8 mouse cellular contexts compared by ENCODE assay signal in the genomic region with DNA sequence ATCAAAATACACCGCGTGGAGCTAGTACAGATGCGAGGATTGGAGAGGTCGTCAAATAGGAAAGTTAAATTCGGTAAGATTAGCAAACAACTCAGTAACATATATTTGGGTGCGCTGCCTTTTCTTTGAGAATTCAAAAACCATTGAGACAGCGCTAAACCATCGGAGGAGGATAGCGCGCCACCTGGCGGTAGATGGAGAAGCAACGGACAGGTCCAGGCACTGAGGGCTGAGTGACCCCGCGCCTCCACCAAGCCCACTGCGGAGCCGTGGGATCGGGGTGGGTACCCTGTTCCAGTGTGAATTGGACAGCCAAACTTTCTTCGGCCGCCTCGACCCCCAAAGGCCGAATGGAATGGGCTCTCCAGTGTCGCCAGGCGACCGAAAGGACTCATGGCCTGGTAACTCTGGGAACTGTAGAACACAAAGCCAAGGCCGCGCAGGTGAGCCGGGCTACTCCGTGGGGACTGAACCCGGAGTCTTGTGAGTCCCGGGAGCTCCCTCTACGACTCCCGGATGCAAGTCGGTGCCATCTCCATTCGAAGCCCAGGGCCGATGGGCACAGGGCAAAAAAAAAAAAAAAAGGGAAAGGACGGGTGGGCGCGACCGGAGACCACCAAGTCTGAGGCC. TPM values are rescaled to one million over a fixed set of nuclear protein-coding genes. Genes with fewer than 3 reads are reported as not detected.
DNase-seq lines count a peak whose midpoint lies in the region; ATAC-seq and TF ChIP-seq lines count a peak whose summit lies in the region.

No protein-coding gene starts in this region.

- WGBS in forebrain, embryonic 10.5 days: 3% methylated on average over 39 of the region's 39 CpGs
- WGBS in heart, embryonic 15.5 days: 2% methylated on average over 38 of the region's 39 CpGs
- 4% methylated on average over 39 of the region's 39 CpGs for WGBS in liver, embryonic 13.5 days (ENCODE audit: insufficient replicate concordance)
- 4% methylated on average over 39 of the region's 39 CpGs for WGBS in neural tube, embryonic 13.5 days
- 5% methylated on average over 39 of the region's 39 CpGs for WGBS in stomach, postnatal 0 days

- peak; percentile 90 for TF ChIP-seq CTCF in stomach, postnatal 0 days (IDR thresholded peaks at IDR 0.05; ENCODE audit: low read depth)

- ATAC-seq in heart, embryonic 15.5 days (replicated peaks; ENCODE audit: insufficient number of reproducible peaks, insufficient read depth, low FRiP score, low read depth): 0 out of 2 replicates have a peak, but pooled peaks have one; percentile 44
- ATAC-seq in liver, embryonic 13.5 days (ENCODE audit: low read depth): no peak
- ATAC-seq in neural tube, embryonic 13.5 days (ENCODE audit: low read depth): peak; percentile 80
- ATAC-seq in stomach, postnatal 0 days (ENCODE audit: low FRiP score, low TSS enrichment): peak; percentile 70

- peak overlapping the region; percentile 81 for H3K4me2 ChIP-seq in heart, embryonic 15.5 days
- peak overlapping the region; percentile 47 for H3K4me2 ChIP-seq in liver, embryonic 13.5 days
- H3K4me2 ChIP-seq in neural tube, embryonic 13.5 days: peak overlapping the region; percentile 83
- peak overlapping the region; percentile 58 for H3K4me2 ChIP-seq in stomach, postnatal 0 days (replicated peaks; ENCODE audit: low read depth)

- peak overlapping the region; percentile 82 for H3K27ac ChIP-seq in forebrain, embryonic 10.5 days
- no peak overlapping the region for H3K27ac ChIP-seq in heart, embryonic 15.5 days
- no peak overlapping the region for H3K27ac ChIP-seq in liver, embryonic 13.5 days
- no peak overlapping the region for H3K27ac ChIP-seq in neural tube, embryonic 13.5 days (replicated peaks)
- H3K27ac ChIP-seq in stomach, postnatal 0 days (replicated peaks): no peak overlapping the region

- no peaks in the 10 kb centered on the region for H3K9me3 ChIP-seq in forebrain, embryonic 10.5 days
- no peaks in the 10 kb centered on the region for H3K9me3 ChIP-seq in heart, embryonic 15.5 days (replicated peaks)
- H3K9me3 ChIP-seq in liver, embryonic 13.5 days (replicated peaks): no peaks in the 10 kb centered on the region
- no peaks in the 10 kb centered on the region for H3K9me3 ChIP-seq in neural tube, embryonic 13.5 days
- H3K9me3 ChIP-seq in stomach, postnatal 0 days (ENCODE audit: control insufficient read depth, low read length): no peaks in the 10 kb centered on the region

- peak overlapping the region; percentile 56 for H3K9ac ChIP-seq in heart, embryonic 15.5 days
- no peak overlapping the region for H3K9ac ChIP-seq in liver, embryonic 13.5 days
- H3K9ac ChIP-seq in neural tube, embryonic 13.5 days: peak overlapping the region; percentile 84
- 0 out of 2 replicates have a peak overlapping the region, but pooled peaks have one; percentile 35 for H3K9ac ChIP-seq in stomach, postnatal 0 days (ENCODE audit: low read length)

- peak overlapping the region; percentile 59 for H3K4me3 ChIP-seq in forebrain, embryonic 10.5 days
- H3K4me3 ChIP-seq in heart, embryonic 15.5 days: peak overlapping the region; percentile 56
- H3K4me3 ChIP-seq in liver, embryonic 13.5 days (replicated peaks): peak overlapping the region; percentile 39
- peak overlapping the region; percentile 58 for H3K4me3 ChIP-seq in neural tube, embryonic 13.5 days
- H3K4me3 ChIP-seq in stomach, postnatal 0 days (ENCODE audit: low read depth, low read length): peak overlapping the region; percentile 38

- peak; percentile 89 for DNase-seq in CD4-positive, CD25-positive, alpha-beta regulatory T cell, adult 2 months (ENCODE audit: low read depth, low spot score)
- DNase-seq in brain, embryonic 18.5 days (ENCODE audit: low read depth, low spot score): peak; percentile 46
- DNase-seq in forebrain, embryonic 10.5 days (ENCODE audit: extremely low spot score, low spot score): peak; percentile 88
- DNase-seq in kidney, postnatal 25 days: peak; percentile 77 to 93
- peak; percentile 35 for DNase-seq in liver, embryonic 13.5 days
- DNase-seq in stomach, postnatal 0 days (ENCODE audit: low spot score): peak; percentile 80

- H3K36me3 ChIP-seq in forebrain, embryonic 10.5 days (replicated peaks): peaks cover 17% of the 10 kb centered on the region
- no peaks in the 10 kb centered on the region for H3K36me3 ChIP-seq in heart, embryonic 15.5 days
- no peaks in the 10 kb centered on the region for H3K36me3 ChIP-seq in liver, embryonic 13.5 days
- H3K36me3 ChIP-seq in neural tube, embryonic 13.5 days: no peaks in the 10 kb centered on the region
- H3K36me3 ChIP-seq in stomach, postnatal 0 days (ENCODE audit: control insufficient read depth, insufficient read depth, low read length): no peaks in the 10 kb centered on the region

- no peak for TF ChIP-seq EP300 in stomach, postnatal 0 days (optimal IDR thresholded peaks at IDR 0.05)

- H3K4me1 ChIP-seq in forebrain, embryonic 10.5 days: peaks cover 27% of the 10 kb centered on the region
- peaks cover 17% of the 10 kb centered on the region for H3K4me1 ChIP-seq in heart, embryonic 15.5 days (replicated peaks)
- H3K4me1 ChIP-seq in liver, embryonic 13.5 days (replicated peaks): peaks cover 4% of the 10 kb centered on the region
- H3K4me1 ChIP-seq in neural tube, embryonic 13.5 days (replicated peaks): peaks cover 26% of the 10 kb centered on the region
- H3K4me1 ChIP-seq in stomach, postnatal 0 days (replicated peaks; ENCODE audit: control insufficient read depth, insufficient read depth): no peaks in the 10 kb centered on the region

- H3K27me3 ChIP-seq in forebrain, embryonic 10.5 days (ENCODE audit: poor library complexity, severe bottlenecking): peaks cover 50% of the 10 kb centered on the region
- H3K27me3 ChIP-seq in heart, embryonic 15.5 days: peaks cover 54% of the 10 kb centered on the region
- H3K27me3 ChIP-seq in liver, embryonic 13.5 days: peaks cover 43% of the 10 kb centered on the region
- peaks cover 40% of the 10 kb centered on the region for H3K27me3 ChIP-seq in neural tube, embryonic 13.5 days
- H3K27me3 ChIP-seq in stomach, postnatal 0 days (ENCODE audit: control insufficient read depth, insufficient read depth, low read length): peaks cover 5% of the 10 kb centered on the region

RNA-seq across cellular contexts. Expression of gene Col26a1, which starts 1.5 kb away (rescaled TPM):
- 48.6 and 48.9 TPM in 2 replicates for polyA plus RNA-seq in forebrain, embryonic 10.5 days (2016; fragmentation: Nextera tagmentation; extraction: Ambion mirVana)
- 13.9 and 19.7 TPM in 2 replicates for polyA plus RNA-seq in heart, embryonic 15.5 days (2015; fragmentation: Nextera tagmentation; extraction: Ambion mirVana)
- 1.3 and 1.8 TPM in 2 replicates for polyA plus RNA-seq in liver, embryonic 13.5 days (2015; fragmentation: Nextera tagmentation; extraction: Ambion mirVana)
- polyA plus RNA-seq in neural tube, embryonic 13.5 days (2015; fragmentation: Nextera tagmentation; extraction: Ambion mirVana): 45.3 and 47.2 TPM in 2 replicates
- 2.9 and 3.5 TPM in 2 replicates for polyA plus RNA-seq in stomach, postnatal 0 days (2015; fragmentation: Nextera tagmentation; extraction: Ambion mirVana)

RNA-seq across cellular contexts. Expression of gene Ift22, which starts 26.5 kb away (rescaled TPM):
- polyA plus RNA-seq in forebrain, embryonic 10.5 days (2016; fragmentation: Nextera tagmentation; extraction: Ambion mirVana): 107 and 113 TPM in 2 replicates
- polyA plus RNA-seq in heart, embryonic 15.5 days (2015; fragmentation: Nextera tagmentation; extraction: Ambion mirVana): 34.3 and 40.6 TPM in 2 replicates
- 13.3 and 13.7 TPM in 2 replicates for polyA plus RNA-seq in liver, embryonic 13.5 days (2015; fragmentation: Nextera tagmentation; extraction: Ambion mirVana)
- polyA plus RNA-seq in neural tube, embryonic 13.5 days (2015; fragmentation: Nextera tagmentation; extraction: Ambion mirVana): 112 and 124 TPM in 2 replicates
- 26.1 and 28.4 TPM in 2 replicates for polyA plus RNA-seq in stomach, postnatal 0 days (2015; fragmentation: Nextera tagmentation; extraction: Ambion mirVana)

Comparison
In these comparisons a context has a peak if more than half of its experiments do, and no peak if none do; other contexts are left out.
1. DNase-seq: peak in every context shown above with its lines; median percentile 89 in CD4-positive, CD25-positive, alpha-beta regulatory T cell, adult 2 months; 88 in forebrain, embryonic 10.5 days; 85 in kidney, postnatal 25 days; 80 in stomach, postnatal 0 days; 46 in brain, embryonic 18.5 days; 35 in liver, embryonic 13.5 days.